Mouse (Mus musculus) CD4-positive helper T cell, adult 2 months (primary cell): ENCODE measurements around the gene Sash3.

ENCODE experiments used
- DNase-seq: peaks from one replicate; pipeline ENCODE4 v3.0.0-alpha.2; 2012; ENCODE audit warnings: low read depth, missing footprints, low spot score

Gene Sash3

GRCm38 (mm10) chrX:48140286-48140877 is 5.9 kb upstream of the Sash3 start:
- peak; percentile 26 for DNase-seq

GRCm38 (mm10) chrX:48141481-48141880 is 4.8 kb upstream of the Sash3 start:
- DNase-seq: peak; percentile 82

GRCm38 (mm10) chrX:48143415-48144335 is 2.6 kb upstream of the Sash3 start:
- DNase-seq: peak; percentile 83

GRCm38 (mm10) chrX:48147226-48147625 is 990 bp downstream of the Sash3 start:
- DNase-seq: peak; percentile 58

GRCm38 (mm10) chrX:48147741-48148186 is 1.5 kb downstream of the Sash3 start:
- DNase-seq: peak; percentile 76

- no peak for DNase-seq
Observed at GRCm38 (mm10) chrX:48152106-48152505, 5.9 kb downstream of the Sash3 start.

- DNase-seq: no peak
Observed at GRCm38 (mm10) chrX:48153414-48153813, 7.2 kb downstream of the Sash3 start.

- no peak for DNase-seq
Observed at GRCm38 (mm10) chrX:48153949-48154348, 7.7 kb downstream of the Sash3 start.

- no peak for DNase-seq
Observed at GRCm38 (mm10) chrX:48155489-48155888, 9.3 kb downstream of the Sash3 start.

GRCm38 (mm10) chrX:48157396-48157795 is 11.2 kb downstream of the Sash3 start:
- no peak for DNase-seq

GRCm38 (mm10) chrX:48158229-48158919 is 12.1 kb downstream of the Sash3 start:
- DNase-seq: no peak

- no peak for DNase-seq
Observed at GRCm38 (mm10) chrX:48169892-48170291, 23.7 kb downstream of the Sash3 start.

- DNase-seq: no peak
Observed at GRCm38 (mm10) chrX:48170368-48170767, 24.1 kb downstream of the Sash3 start.

- DNase-seq: no peak
Observed at GRCm38 (mm10) chrX:48181844-48182243, 35.6 kb downstream of the Sash3 start.

- DNase-seq: no peak
Observed at GRCm38 (mm10) chrX:48184703-48185102, 38.5 kb downstream of the Sash3 start.

GRCm38 (mm10) chrX:48191261-48191660 is 45.0 kb downstream of the Sash3 start:
- no peak for DNase-seq

GRCm38 (mm10) chrX:48193235-48194152 is 47.3 kb downstream of the Sash3 start:
- no peak for DNase-seq

GRCm38 (mm10) chrX:48197856-48198255 is 51.6 kb downstream of the Sash3 start:
- no peak for DNase-seq

- DNase-seq: no peak
Observed at GRCm38 (mm10) chrX:48199026-48199425, 52.8 kb downstream of the Sash3 start.

- no peak for DNase-seq
Observed at GRCm38 (mm10) chrX:48200699-48201098, 54.5 kb downstream of the Sash3 start.

GRCm38 (mm10) chrX:48201973-48202372 is 55.7 kb downstream of the Sash3 start:
- no peak for DNase-seq
